Mouse (Mus musculus): ENCODE data around the gene Myf6. TPM values are rescaled to one million over a fixed set of nuclear protein-coding genes. Genes with fewer than 3 reads are reported as not detected.

Myf6 gene
- total RNA-seq, 2 experiments from 2014 or later, result not detected

DNA sequence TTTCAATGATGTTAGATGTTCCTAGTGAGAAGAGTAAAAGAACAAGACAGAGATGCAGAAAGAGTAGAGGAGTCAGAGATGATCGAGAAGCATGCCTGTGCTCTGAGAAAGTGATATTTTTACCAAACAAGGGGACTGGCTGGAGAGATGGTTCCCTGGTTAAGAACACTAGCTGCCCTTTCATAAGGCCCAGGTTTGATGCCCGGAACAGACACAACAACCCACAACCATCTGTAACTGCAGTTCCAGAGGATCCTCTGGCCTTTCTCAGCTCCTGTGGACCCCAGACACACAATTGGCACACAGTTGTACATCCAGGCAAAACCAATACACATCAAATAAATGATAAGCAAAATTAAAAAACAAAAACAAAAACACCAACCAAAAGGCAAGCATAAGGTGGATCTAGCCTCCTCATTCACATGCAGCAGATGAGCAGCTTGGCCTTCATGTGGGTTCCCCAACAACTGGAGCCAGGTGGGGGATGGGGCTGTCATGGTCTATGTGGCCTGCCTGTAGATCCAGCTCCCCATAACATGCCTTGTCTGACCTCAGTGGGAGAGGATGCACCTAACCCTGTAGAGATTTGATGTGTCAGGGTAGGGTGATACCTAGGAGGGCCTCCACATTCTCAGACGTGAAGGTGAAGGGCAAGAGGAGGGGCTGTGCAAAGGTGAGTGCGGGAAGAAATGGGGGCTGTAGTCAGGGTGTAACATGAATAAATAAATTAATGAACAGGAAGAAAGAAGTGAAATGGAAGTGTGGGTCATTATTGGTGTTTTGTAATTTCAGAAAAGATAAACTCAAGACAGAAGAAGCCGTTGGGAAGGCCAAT, 44.8 kb downstream of the Myf6 start:
- intact Hi-C loops (cut with DNase I), result loop anchor here (10.0 kb wide), 1 partner anchor 135 kb away; no protein-coding TSS in a partner anchor

More for the DNA sequence above, 44.8 kb downstream of the Myf6 start:
- no peak for DNase-seq

Small RNA genes within 50 kb of the gene (microRNA-seq; reads per million reads assigned to microRNA genes)
- gene Gm44403 (ENCODE audit: borderline number of aligned reads in 2 of 2), result 0 reads per million in 2 experiments

Other genes starting within 250 kb of the Myf6 start
- gene Lin7a, start 223.1 kb downstream of the Myf6 start, total RNA-seq (2021), result 1 to 10 TPM; 1.2 to 2.1 TPM
- not detected for gene Myf5, start 8.6 kb downstream of the Myf6 start, total RNA-seq (2021)
- gene Ptprq, start 225.3 kb upstream of the Myf6 start, total RNA-seq (2021), result under 1 TPM; 0.08 to 0.14 TPM

Measured in heart, postnatal 36 days (tissue).